Mouse (Mus musculus) ES-E14 (cell line): ENCODE data around the gene Dip2b. TPM values are rescaled to one million over a fixed set of nuclear protein-coding genes. Genes with fewer than 3 reads are reported as not detected.

Experiments
- DNase-seq: peaks from one replicate; pipeline ENCODE4 v3.0.0-alpha.2; 2013; ENCODE audit warnings: low read depth, low spot score
- H3K27ac ChIP-seq: 2 replicates; pipeline ENCODE4 v1.5.1; 2012; ENCODE audit warnings: low read depth, mild to moderate bottlenecking, low read length, moderate library complexity, mixed read lengths; ENCODE audit not compliant: poor library complexity, insufficient read depth, severe bottlenecking
- H3K36me3 ChIP-seq: 2 replicates; pipeline ENCODE4 v1.6.1; 2012; ENCODE audit warnings: mild to moderate bottlenecking, low read length, moderate library complexity, mixed read lengths; ENCODE audit not compliant: control insufficient read depth, poor library complexity, insufficient read depth, severe bottlenecking
- H3K4me1 ChIP-seq, 2 experiments: fragments of 150-350 bp in 1 of 2; sonication (generic) in 1 of 2; 2 replicates each; pipeline ENCODE4 v1.6.1; 2012; ENCODE audit warnings: low read length in 2 of 2, mild to moderate bottlenecking in 1 of 2, mixed read lengths in 1 of 2; ENCODE audit not compliant: control insufficient read depth in 2 of 2, insufficient read depth in 2 of 2, poor library complexity in 1 of 2
- H3K4me3 ChIP-seq, 2 experiments: fragments of 150-350 bp in 1 of 2; sonication (generic) in 1 of 2; 2 replicates each; pipeline ENCODE4 v1.5.1; 2012; ENCODE audit warnings: low read length in 2 of 2, low read depth in 1 of 2, mild to moderate bottlenecking in 1 of 2, mixed read lengths in 1 of 2; ENCODE audit not compliant: insufficient read depth in 1 of 2, poor library complexity in 1 of 2, severe bottlenecking in 1 of 2
- H3K9ac ChIP-seq: 2 replicates; pipeline ENCODE4 v1.6.1; 2012; ENCODE audit warnings: low read depth, mild to moderate bottlenecking, low read length, mixed read lengths; ENCODE audit not compliant: poor library complexity, insufficient read depth, severe bottlenecking
- H3K9me3 ChIP-seq: fragments of 150-350 bp; sonication (generic); 2 replicates; pipeline ENCODE4 v1.6.1; 2012; ENCODE audit warnings: low read depth, mild to moderate bottlenecking, low read length; ENCODE audit not compliant: control insufficient read depth, insufficient read depth
- CHD2 ChIP-seq: IDR thresholded peaks from 2 replicates; pipeline ENCODE4 v1.6.1; 2014; ENCODE audit warnings: mild to moderate bottlenecking, low read depth, low read length, inconsistent platforms
- HCFC1 ChIP-seq: IDR thresholded peaks from 2 replicates; pipeline ENCODE4 v1.6.1; 2012; ENCODE audit warnings: low read length, inconsistent platforms, borderline replicate concordance; ENCODE audit not compliant: insufficient read depth
- MAFK ChIP-seq: IDR thresholded peaks from 2 replicates; pipeline ENCODE4 v1.6.1; 2014; ENCODE audit warnings: mild to moderate bottlenecking, low read depth, low read length, inconsistent platforms; ENCODE audit not compliant: insufficient read depth
- ZC3H11A ChIP-seq: IDR thresholded peaks from 2 replicates; pipeline ENCODE4 v1.6.1; 2012; ENCODE audit warnings: low read depth, mild to moderate bottlenecking, inconsistent platforms, low read length, borderline replicate concordance
- ZNF384 ChIP-seq: IDR thresholded peaks from 2 replicates; pipeline ENCODE4 v1.6.1; 2012; ENCODE audit warnings: low read depth, low read length, inconsistent platforms
- in situ Hi-C, 2 experiments: fragments of 600-800 bp; cut with MboI; formaldehyde crosslinking; loops; one replicate each; pipeline ENCODE4 v1.15.1; 2025; ENCODE audit warnings: low sequenced_read_pairs in 2 of 2, inconsistent platforms in 1 of 2; ENCODE audit not compliant: unreplicated experiment in 2 of 2
- total RNA-seq: library from RNA; depleted of rRNA; stranded (reverse); fragments of 300-350 nt; gene quantifications from 2 replicates; pipeline ENCODE4 v1.2.3, GENCODE M21; 2012

Dip2b gene
- total RNA-seq, 1 experiment: 21.1 TPM

GRCm38 (mm10) chr15:100152321-100152720 is 113.9 kb downstream of the Dip2b start:
- in situ Hi-C loops: no loop called here
- no peak overlapping the region for H3K9ac ChIP-seq
- no peak for DNase-seq
- no peaks in the 10 kb centered on the region for H3K4me1 ChIP-seq
- H3K36me3 ChIP-seq: peaks cover 15% of the 10 kb centered on the region; the same call in 1 of the 2 replicates
- TF ChIP-seq ZC3H11A (no peak), CHD2 (no peak), HCFC1 (no peak), ZNF384 (no peak), MAFK (no peak)
- H3K27ac ChIP-seq: no peak overlapping the region
- H3K4me3 ChIP-seq: no peak overlapping the region
- H3K9me3 ChIP-seq: no peaks in the 10 kb centered on the region

DNA sequence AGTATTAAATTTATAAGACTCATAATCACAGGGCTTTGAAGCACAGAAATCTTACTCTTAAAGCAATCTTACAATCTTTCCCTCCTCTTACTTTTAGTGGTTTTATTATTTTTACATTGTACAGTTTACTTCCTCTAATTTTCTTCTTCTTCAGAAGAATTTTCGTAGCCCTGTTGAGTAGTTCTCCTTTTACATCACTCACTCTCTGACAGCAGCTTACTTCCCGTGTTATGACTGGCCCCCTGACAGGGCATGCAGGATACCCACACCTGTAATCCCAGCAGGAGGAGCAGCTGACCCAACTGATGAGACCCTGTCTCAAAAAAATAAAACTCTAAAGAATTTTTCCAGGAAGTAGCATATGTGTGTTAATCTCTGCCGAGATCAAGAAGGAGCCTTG is 114.6 kb downstream of the Dip2b start:
- Histone ChIP-seq H3K36me3 (peaks cover 15% of the 10 kb centered on the region; the same call in 1 of the 2 replicates), H3K4me1 (no peaks in the 10 kb centered on the region), H3K27ac (no peak overlapping the region), H3K9ac (no peak overlapping the region), H3K4me3 (no peak overlapping the region), H3K9me3 (no peaks in the 10 kb centered on the region)
- in situ Hi-C loops: no loop called here
- no peak for DNase-seq
- TF ChIP-seq CHD2: no peak
- no peak for TF ChIP-seq MAFK
- TF ChIP-seq HCFC1: no peak
- no peak for TF ChIP-seq ZC3H11A
- TF ChIP-seq ZNF384: no peak

- in situ Hi-C loops: no loop called here
- Histone ChIP-seq H3K4me3 (no peak overlapping the region), H3K9me3 (no peaks in the 10 kb centered on the region), H3K36me3 (peaks cover 19% of the 10 kb centered on the region; the same call in 1 of the 2 replicates), H3K9ac (no peak overlapping the region), H3K4me1 (no peaks in the 10 kb centered on the region), H3K27ac (no peak overlapping the region)
- TF ChIP-seq ZC3H11A (no peak), CHD2 (no peak), HCFC1 (no peak), ZNF384 (no peak), MAFK (no peak)
- DNase-seq: no peak
Measured at GRCm38 (mm10) chr15:100156095-100156707, 117.7 kb downstream of the Dip2b start.

GRCm38 (mm10) chr15:100156781-100157470 is 118.5 kb downstream of the Dip2b start:
- Histone ChIP-seq H3K27ac (no peak overlapping the region), H3K36me3 (peaks cover 22% of the 10 kb centered on the region; the same call in 1 of the 2 replicates), H3K4me3 (no peak overlapping the region), H3K4me1 (no peaks in the 10 kb centered on the region), H3K9me3 (no peaks in the 10 kb centered on the region), H3K9ac (no peak overlapping the region)
- DNase-seq: no peak
- TF ChIP-seq ZC3H11A: no peak
- TF ChIP-seq MAFK: no peak
- TF ChIP-seq CHD2: no peak
- TF ChIP-seq ZNF384: no peak
- no peak for TF ChIP-seq HCFC1
- in situ Hi-C loops: no loop called here
